Mouse (Mus musculus): ENCODE measurements around the gene Kcna7. TPM values are rescaled to one million over a fixed set of nuclear protein-coding genes. Genes with fewer than 3 reads are reported as not detected.
"Not testable (repeated sequence)": the region's sequence is repeated elsewhere in the genome, so short reads cannot be mapped to it uniquely, and the experiment has no call there.

Kcna7 gene
- total RNA-seq, 1 experiment: 0.85 TPM

GRCm38 (mm10) chr7:45376057-45376456 lies 29.4 kb upstream of the Kcna7 start:
- in situ Hi-C loops (cut with MboI; ENCODE audit: low sequenced_read_pairs in 2 of 2, unreplicated experiment in 2 of 2): no loop called here
- H3K36me3 ChIP-seq (ENCODE audit: control insufficient read depth, insufficient read depth, low read length, poor library complexity, severe bottlenecking): peaks cover 56% of the 10 kb centered on the region
- H3K4me3 ChIP-seq (ENCODE audit: insufficient read depth in 1 of 2, low read depth in 1 of 2, low read length in 2 of 2, poor library complexity in 1 of 2, severe bottlenecking in 1 of 2): no peak overlapping the region
- no peaks in the 10 kb centered on the region for H3K9me3 ChIP-seq (ENCODE audit: control insufficient read depth, insufficient read depth, low read depth, low read length)
- TF ChIP-seq CHD2 (IDR thresholded peaks at IDR 0.05; ENCODE audit: low read depth, low read length): no peak
- no peak for TF ChIP-seq ZNF384 (IDR thresholded peaks at IDR 0.05; ENCODE audit: low read depth, low read length)
- no peak overlapping the region for H3K27ac ChIP-seq (ENCODE audit: insufficient read depth, low read depth, low read length, poor library complexity, severe bottlenecking)
- no peak overlapping the region for H3K9ac ChIP-seq (ENCODE audit: insufficient read depth, low read depth, low read length, poor library complexity, severe bottlenecking)
- DNase-seq (ENCODE audit: low read depth, low spot score): no peak
- H3K4me1 ChIP-seq (ENCODE audit: control insufficient read depth in 2 of 2, insufficient read depth in 2 of 2, low read length in 2 of 2, poor library complexity in 1 of 2): peaks cover 0 to 9% of the 10 kb centered on the region in 2 experiments; a peak in 2 of 4 replicates

GRCm38 (mm10) chr7:45386077-45386476 lies 19.4 kb upstream of the Kcna7 start:
- no peak for DNase-seq (ENCODE audit: low read depth, low spot score)
- TF ChIP-seq CHD2 (IDR thresholded peaks at IDR 0.05; ENCODE audit: low read depth, low read length): no peak
- TF ChIP-seq MAFK (IDR thresholded peaks at IDR 0.05; ENCODE audit: insufficient read depth, low read depth, low read length): no peak
- no peak for TF ChIP-seq ZC3H11A (IDR thresholded peaks at IDR 0.05; ENCODE audit: borderline replicate concordance, low read depth, low read length)
- no peak for TF ChIP-seq ZNF384 (IDR thresholded peaks at IDR 0.05; ENCODE audit: low read depth, low read length)
- TF ChIP-seq HCFC1 (IDR thresholded peaks at IDR 0.05; ENCODE audit: borderline replicate concordance, insufficient read depth, low read length): no peak
- Histone ChIP-seq H3K4me3 (ENCODE audit: insufficient read depth in 1 of 2, low read depth in 1 of 2, low read length in 2 of 2, poor library complexity in 1 of 2, severe bottlenecking in 1 of 2) (no peak overlapping the region), H3K9me3 (ENCODE audit: control insufficient read depth, insufficient read depth, low read depth, low read length) (no peaks in the 10 kb centered on the region), H3K9ac (ENCODE audit: insufficient read depth, low read depth, low read length, poor library complexity, severe bottlenecking) (no peak overlapping the region), H3K27ac (ENCODE audit: insufficient read depth, low read depth, low read length, poor library complexity, severe bottlenecking) (no peak overlapping the region), H3K4me1 (ENCODE audit: control insufficient read depth in 2 of 2, insufficient read depth in 2 of 2, low read length in 2 of 2, poor library complexity in 1 of 2) (peaks cover 0 to 5% of the 10 kb centered on the region in 2 experiments; a peak in 1 of 4 replicates), H3K36me3 (ENCODE audit: control insufficient read depth, insufficient read depth, low read length, poor library complexity, severe bottlenecking) (peaks cover 74% of the 10 kb centered on the region)
- in situ Hi-C loops (cut with MboI; ENCODE audit: low sequenced_read_pairs in 2 of 2, unreplicated experiment in 2 of 2): no loop called here

- Histone ChIP-seq H3K4me3 (ENCODE audit: insufficient read depth in 1 of 2, low read depth in 1 of 2, low read length in 2 of 2, poor library complexity in 1 of 2, severe bottlenecking in 1 of 2) (peak overlapping the region; percentile 73 to 96), H3K27ac (ENCODE audit: insufficient read depth, low read depth, low read length, poor library complexity, severe bottlenecking) (peak overlapping the region; percentile 99), H3K9me3 (ENCODE audit: control insufficient read depth, insufficient read depth, low read depth, low read length) (no peaks in the 10 kb centered on the region), H3K36me3 (ENCODE audit: control insufficient read depth, insufficient read depth, low read length, poor library complexity, severe bottlenecking) (peaks cover 22% of the 10 kb centered on the region), H3K4me1 (ENCODE audit: control insufficient read depth in 2 of 2, insufficient read depth in 2 of 2, low read length in 2 of 2, poor library complexity in 1 of 2) (peaks cover 2 to 9% of the 10 kb centered on the region in 2 experiments; a peak in 1 of 4 replicates), H3K9ac (ENCODE audit: insufficient read depth, low read depth, low read length, poor library complexity, severe bottlenecking) (peak overlapping the region; percentile 99)
- TF ChIP-seq HCFC1 (IDR thresholded peaks at IDR 0.05; ENCODE audit: borderline replicate concordance, insufficient read depth, low read length) (peak; percentile 60; the same call in 1 of the 2 replicates), ZNF384 (IDR thresholded peaks at IDR 0.05; ENCODE audit: low read depth, low read length) (peak; percentile 97), MAFK (IDR thresholded peaks at IDR 0.05; ENCODE audit: insufficient read depth, low read depth, low read length) (no peak), ZC3H11A (IDR thresholded peaks at IDR 0.05; ENCODE audit: borderline replicate concordance, low read depth, low read length) (no peak), CHD2 (IDR thresholded peaks at IDR 0.05; ENCODE audit: low read depth, low read length) (no peak; the same call in 1 of the 2 replicates)
- in situ Hi-C loops (cut with MboI; ENCODE audit: low sequenced_read_pairs in 2 of 2, unreplicated experiment in 2 of 2): no loop called here
- DNase-seq (ENCODE audit: low read depth, low spot score): no peak
Measured at GRCm38 (mm10) chr7:45395129-45395541, 10.3 kb upstream of the Kcna7 start.

- no peak for TF ChIP-seq MAFK (IDR thresholded peaks at IDR 0.05; ENCODE audit: insufficient read depth, low read depth, low read length)
- 0 out of 2 replicates have a peak, but pooled peaks have one; percentile 16 for TF ChIP-seq HCFC1 (IDR thresholded peaks at IDR 0.05; ENCODE audit: borderline replicate concordance, insufficient read depth, low read length)
- no peak for TF ChIP-seq ZC3H11A (IDR thresholded peaks at IDR 0.05; ENCODE audit: borderline replicate concordance, low read depth, low read length)
- TF ChIP-seq CHD2 (IDR thresholded peaks at IDR 0.05; ENCODE audit: low read depth, low read length): peak; percentile 90
- Histone ChIP-seq H3K9ac (ENCODE audit: insufficient read depth, low read depth, low read length, poor library complexity, severe bottlenecking) (peak within 1 kb of the TSS; percentile 99), H3K36me3 (ENCODE audit: control insufficient read depth, insufficient read depth, low read length, poor library complexity, severe bottlenecking) (peaks cover 18% of the 10 kb centered on the region), H3K4me3 (ENCODE audit: insufficient read depth in 1 of 2, low read depth in 1 of 2, low read length in 2 of 2, poor library complexity in 1 of 2, severe bottlenecking in 1 of 2) (peak within 1 kb of the TSS; percentile 73 to 96), H3K27ac (ENCODE audit: insufficient read depth, low read depth, low read length, poor library complexity, severe bottlenecking) (peak within 1 kb of the TSS; percentile 99), H3K9me3 (ENCODE audit: control insufficient read depth, insufficient read depth, low read depth, low read length) (no peaks in the 10 kb centered on the region), H3K4me1 (ENCODE audit: control insufficient read depth in 2 of 2, insufficient read depth in 2 of 2, low read length in 2 of 2, poor library complexity in 1 of 2) (peaks cover 3 to 9% of the 10 kb centered on the region in 2 experiments; a peak in 1 of 4 replicates)
- in situ Hi-C loops (cut with MboI; ENCODE audit: low sequenced_read_pairs in 2 of 2, unreplicated experiment in 2 of 2): no loop called here
- DNase-seq (ENCODE audit: low read depth, low spot score): peak; percentile 100
Measured at GRCm38 (mm10) chr7:45395578-45396336, 9.7 kb upstream of the Kcna7 start, which contains the start of gene Snrnp70. Gene Snrnp70, minus strand, starts transcription at chr7:45395742.

DNA sequence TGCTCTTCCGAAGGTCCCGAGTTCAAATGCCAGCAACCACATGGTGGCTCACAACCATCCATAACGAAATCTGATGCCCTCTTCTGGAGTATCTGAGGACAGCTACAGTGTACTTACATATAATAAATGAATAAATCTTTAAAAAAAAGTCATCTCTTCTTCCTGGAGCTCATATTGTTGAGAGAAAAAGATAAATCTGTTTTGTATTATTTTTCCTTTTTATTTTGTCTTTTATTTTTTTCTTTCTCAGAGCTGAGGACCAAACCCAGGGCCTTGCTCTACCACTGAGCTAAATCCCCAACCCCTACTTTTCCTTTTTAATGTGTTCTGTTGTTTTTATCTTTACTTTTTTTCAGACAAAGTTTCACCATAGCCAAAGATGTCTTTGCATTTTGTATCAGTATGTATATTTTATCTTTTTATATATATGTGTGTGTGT lies 9.1 kb upstream of the Kcna7 start:
- H3K9ac ChIP-seq (ENCODE audit: insufficient read depth, low read depth, low read length, poor library complexity, severe bottlenecking): peak overlapping the region; percentile 73; the same call in 1 of the 2 replicates
- H3K27ac ChIP-seq (ENCODE audit: insufficient read depth, low read depth, low read length, poor library complexity, severe bottlenecking): peak overlapping the region; percentile 77; the same call in 1 of the 2 replicates
- H3K36me3 ChIP-seq (ENCODE audit: control insufficient read depth, insufficient read depth, low read length, poor library complexity, severe bottlenecking): peaks cover 15% of the 10 kb centered on the region
- H3K4me3 ChIP-seq (ENCODE audit: insufficient read depth in 1 of 2, low read depth in 1 of 2, low read length in 2 of 2, poor library complexity in 1 of 2, severe bottlenecking in 1 of 2): peak overlapping the region; percentile 58 to 60
- H3K4me1 ChIP-seq (ENCODE audit: control insufficient read depth in 2 of 2, insufficient read depth in 2 of 2, low read length in 2 of 2, poor library complexity in 1 of 2); DNase-seq (ENCODE audit: low read depth, low spot score); in situ Hi-C loops (cut with MboI; ENCODE audit: low sequenced_read_pairs in 2 of 2, unreplicated experiment in 2 of 2); H3K9me3 ChIP-seq (ENCODE audit: control insufficient read depth, insufficient read depth, low read depth, low read length): not testable (repeated sequence)
